Comparison of ENCODE assay signal across 8 mouse cellular contexts in genomic region chr7:29768980-29769379, GRCm38 (mm10). TPM values are rescaled to one million over a fixed set of nuclear protein-coding genes. Genes with fewer than 3 reads are reported as not detected.
A peak's percentile ranks its signal among the peaks of the same experiment; 100 is the strongest.
DNase-seq lines count a peak whose midpoint lies in the region; ATAC-seq and TF ChIP-seq lines count a peak whose summit lies in the region.

No protein-coding gene starts in this region.

- peak overlapping the region; percentile 86 for H3K9ac ChIP-seq in heart, embryonic 13.5 days
- peak overlapping the region; percentile 87 for H3K9ac ChIP-seq in ES-Bruce4 (ENCODE audit: low read depth, poor library complexity, severe bottlenecking)
- peak overlapping the region; percentile 59 for H3K9ac ChIP-seq in forebrain, embryonic 15.5 days (replicated peaks)
- peak overlapping the region; percentile 65 for H3K9ac ChIP-seq in liver, postnatal 0 days (replicated peaks)

- H3K27ac ChIP-seq in heart, embryonic 13.5 days (replicated peaks), result peak overlapping the region; percentile 84
- H3K27ac ChIP-seq in ES-Bruce4 (ENCODE audit: insufficient read depth, low read length), result no peak overlapping the region
- peak overlapping the region; percentile 88 for H3K27ac ChIP-seq in forebrain, embryonic 15.5 days (replicated peaks)
- H3K27ac ChIP-seq in liver, postnatal 0 days (ENCODE audit: low read depth), result peak overlapping the region; percentile 90

- peaks cover 32% of the 10 kb centered on the region for H3K36me3 ChIP-seq in heart, embryonic 13.5 days
- H3K36me3 ChIP-seq in ES-Bruce4 (ENCODE audit: control insufficient read depth, insufficient read depth, low read length, poor library complexity, severe bottlenecking), result peaks cover 8% of the 10 kb centered on the region
- H3K36me3 ChIP-seq in forebrain, embryonic 15.5 days, result peaks cover 11% of the 10 kb centered on the region; the same call in 1 of the 2 replicates
- H3K36me3 ChIP-seq in liver, postnatal 0 days (replicated peaks; ENCODE audit: insufficient read depth, low read length), result peaks cover 13% of the 10 kb centered on the region

- H3K4me1 ChIP-seq in heart, embryonic 13.5 days, result peaks cover 29% of the 10 kb centered on the region
- no peaks in the 10 kb centered on the region for H3K4me1 ChIP-seq in ES-Bruce4 (ENCODE audit: control insufficient read depth, insufficient read depth, low read length)
- peaks cover 23% of the 10 kb centered on the region for H3K4me1 ChIP-seq in forebrain, embryonic 15.5 days
- peaks cover 19% of the 10 kb centered on the region for H3K4me1 ChIP-seq in liver, postnatal 0 days (ENCODE audit: insufficient read depth)

- no peak for TF ChIP-seq EP300 in ES-Bruce4 (IDR thresholded peaks at IDR 0.05; ENCODE audit: insufficient read depth, low read depth, low read length)
- TF ChIP-seq EP300 in liver, postnatal 0 days (IDR thresholded peaks at IDR 0.05; ENCODE audit: low read depth), result no peak

- WGBS in heart, embryonic 13.5 days, result 6% methylated on average over 10 of the region's 10 CpGs
- WGBS in forebrain, embryonic 15.5 days, result 8% methylated on average over 10 of the region's 10 CpGs
- 2% methylated on average over 10 of the region's 10 CpGs for WGBS in liver, postnatal 0 days (ENCODE audit: insufficient replicate concordance)

- no peak for ATAC-seq in heart, embryonic 13.5 days (ENCODE audit: extremely low read depth, insufficient number of reproducible peaks, low FRiP score, low TSS enrichment)
- no peak for ATAC-seq in forebrain, embryonic 15.5 days (replicated peaks)
- ATAC-seq in liver, postnatal 0 days, result no peak

- peak overlapping the region; percentile 80 for H3K4me3 ChIP-seq in heart, embryonic 13.5 days
- peak overlapping the region; percentile 95 for H3K4me3 ChIP-seq in ES-Bruce4 (ENCODE audit: low read depth, low read length)
- H3K4me3 ChIP-seq in forebrain, embryonic 15.5 days, result peak overlapping the region; percentile 64
- peak overlapping the region; percentile 67 for H3K4me3 ChIP-seq in liver, postnatal 0 days (ENCODE audit: low read depth, low read length)

- H3K9me3 ChIP-seq in heart, embryonic 13.5 days, result no peaks in the 10 kb centered on the region
- H3K9me3 ChIP-seq in ES-Bruce4 (replicated peaks; ENCODE audit: control insufficient read depth, insufficient read depth, low read length, poor library complexity, severe bottlenecking), result no peaks in the 10 kb centered on the region
- H3K9me3 ChIP-seq in forebrain, embryonic 15.5 days, result no peaks in the 10 kb centered on the region
- no peaks in the 10 kb centered on the region for H3K9me3 ChIP-seq in liver, postnatal 0 days (ENCODE audit: low read length)

- peak overlapping the region; percentile 81 for H3K4me2 ChIP-seq in heart, embryonic 13.5 days
- peak overlapping the region; percentile 64 for H3K4me2 ChIP-seq in forebrain, embryonic 15.5 days (replicated peaks)
- H3K4me2 ChIP-seq in liver, postnatal 0 days (ENCODE audit: low read depth, low read length), result peak overlapping the region; percentile 94

- TF ChIP-seq POLR2A in ES-Bruce4 (IDR thresholded peaks at IDR 0.05; ENCODE audit: insufficient read depth, low read length), result no peak

- no peak for TF ChIP-seq CTCF in ES-Bruce4 (IDR thresholded peaks at IDR 0.05; ENCODE audit: low read depth, low read length)
- TF ChIP-seq CTCF in liver, postnatal 0 days (IDR thresholded peaks at IDR 0.05; ENCODE audit: low read depth), result no peak

- no peaks in the 10 kb centered on the region for H3K27me3 ChIP-seq in heart, embryonic 13.5 days (replicated peaks)
- H3K27me3 ChIP-seq in ES-Bruce4 (ENCODE audit: control insufficient read depth, insufficient read depth, low read length, poor library complexity, severe bottlenecking), result no peaks in the 10 kb centered on the region
- H3K27me3 ChIP-seq in forebrain, embryonic 15.5 days, result no peaks in the 10 kb centered on the region
- H3K27me3 ChIP-seq in liver, postnatal 0 days (ENCODE audit: insufficient read depth, low read length), result no peaks in the 10 kb centered on the region

- no peak for DNase-seq in heart, adult 18-20 months
- no peak for DNase-seq in liver, postnatal 0 days
- no peak for DNase-seq in adrenal gland, postnatal 4 days (ENCODE audit: low spot score in 2 of 2)
- DNase-seq in adrenal gland, postnatal 10 days, result no peak
- no peak for DNase-seq in gastrocnemius, adult 8-10 months (ENCODE audit: low spot score in 2 of 2)

RNA-seq across cellular contexts. Expression of gene Zfp84, which starts 0.6 kb away (rescaled TPM):
- 7.2 and 7.3 TPM in 2 replicates for polyA plus RNA-seq in heart, embryonic 13.5 days (2015; fragmentation: Nextera tagmentation; extraction: Ambion mirVana)
- 10 to 100 TPM; 10.9 to 11.4 TPM for total RNA-seq in heart, adult 18-20 months (2021)
- polyA plus RNA-seq in ES-Bruce4 (2011; ENCODE audit: insufficient read depth, insufficient read length, low read depth, missing spikeins), result 7.6 and 7.9 TPM in 2 replicates
- polyA plus RNA-seq in forebrain, embryonic 15.5 days (2015; fragmentation: Nextera tagmentation; extraction: Ambion mirVana), result 19.2 and 20.8 TPM in 2 replicates
- 2.5 and 3.3 TPM in 2 replicates for polyA plus RNA-seq in liver, postnatal 0 days (2015; fragmentation: Nextera tagmentation; extraction: Ambion mirVana)
- total RNA-seq in adrenal gland, postnatal 4 days (2021), result 10 to 100 TPM; 14.3 TPM
- 10 to 100 TPM; 13.9 to 14.2 TPM for total RNA-seq in adrenal gland, postnatal 10 days (2021)
- total RNA-seq in gastrocnemius, adult 8-10 months (2022), result 1 to 10 TPM; 6.6 to 9.1 (median 7.4) TPM

RNA-seq across cellular contexts. Expression of gene Zfp30, which starts 14.8 kb away (rescaled TPM):
- polyA plus RNA-seq in heart, embryonic 13.5 days (2015; fragmentation: Nextera tagmentation; extraction: Ambion mirVana), result 4.6 and 6.0 TPM in 2 replicates
- total RNA-seq in heart, adult 18-20 months (2021), result 1 to 10 TPM; 3.4 to 4.2 TPM
- polyA plus RNA-seq in ES-Bruce4 (2011; ENCODE audit: insufficient read depth, insufficient read length, low read depth, missing spikeins), result 2.3 and 2.4 TPM in 2 replicates
- polyA plus RNA-seq in forebrain, embryonic 15.5 days (2015; fragmentation: Nextera tagmentation; extraction: Ambion mirVana), result 17.1 and 17.3 TPM in 2 replicates
- 0.92 and 0.99 TPM in 2 replicates for polyA plus RNA-seq in liver, postnatal 0 days (2015; fragmentation: Nextera tagmentation; extraction: Ambion mirVana)
- 1 to 10 TPM; 6.8 to 7.3 TPM for total RNA-seq in adrenal gland, postnatal 4 days (2021)
- 1 to 10 TPM; 3.0 to 4.8 TPM for total RNA-seq in adrenal gland, postnatal 10 days (2021)
- total RNA-seq in gastrocnemius, adult 8-10 months (2022), result 1 to 10 TPM; 1.7 to 2.9 (median 2.5) TPM

RNA-seq across cellular contexts. Expression of gene Catsperg2, which starts 42.1 kb away (rescaled TPM):
- not detected in 2 replicates for polyA plus RNA-seq in heart, embryonic 13.5 days (2015; fragmentation: Nextera tagmentation; extraction: Ambion mirVana)
- not detected for total RNA-seq in heart, adult 18-20 months (2021)
- polyA plus RNA-seq in ES-Bruce4 (2011; ENCODE audit: insufficient read depth, insufficient read length, low read depth, missing spikeins), result 0.41 TPM in 1 of 2 replicates, not detected in the other
- 0.19 and 0.49 TPM in 2 replicates for polyA plus RNA-seq in forebrain, embryonic 15.5 days (2015; fragmentation: Nextera tagmentation; extraction: Ambion mirVana)
- not detected in 2 replicates for polyA plus RNA-seq in liver, postnatal 0 days (2015; fragmentation: Nextera tagmentation; extraction: Ambion mirVana)
- under 1 TPM; 0.34 to 0.54 TPM for total RNA-seq in adrenal gland, postnatal 4 days (2021)
- not detected for total RNA-seq in adrenal gland, postnatal 10 days (2021)
- not detected for total RNA-seq in gastrocnemius, adult 8-10 months (2022)

RNA-seq across cellular contexts. Expression of gene Zfp790, which starts 46.9 kb away (rescaled TPM):
- polyA plus RNA-seq in heart, embryonic 13.5 days (2015; fragmentation: Nextera tagmentation; extraction: Ambion mirVana), result 9.1 and 9.3 TPM in 2 replicates
- total RNA-seq in heart, adult 18-20 months (2021), result 1 to 10 TPM; 9.1 to 9.8 TPM
- polyA plus RNA-seq in ES-Bruce4 (2011; ENCODE audit: insufficient read depth, insufficient read length, low read depth, missing spikeins), result 6.2 and 7.4 TPM in 2 replicates
- polyA plus RNA-seq in forebrain, embryonic 15.5 days (2015; fragmentation: Nextera tagmentation; extraction: Ambion mirVana), result 31.5 and 32.0 TPM in 2 replicates
- 2.2 and 2.5 TPM in 2 replicates for polyA plus RNA-seq in liver, postnatal 0 days (2015; fragmentation: Nextera tagmentation; extraction: Ambion mirVana)
- total RNA-seq in adrenal gland, postnatal 4 days (2021), result 10 to 100 TPM; 17.9 to 18.4 TPM
- total RNA-seq in adrenal gland, postnatal 10 days (2021), result 10 to 100 TPM; 12.9 to 19.8 TPM
- 1 to 10 TPM; 8.1 to 8.9 (median 8.6) TPM for total RNA-seq in gastrocnemius, adult 8-10 months (2022)
